Mouse (Mus musculus) neural tube, embryonic 14.5 days (tissue): ENCODE measurements around the gene Bcor. TPM values are rescaled to one million over a fixed set of nuclear protein-coding genes. Genes with fewer than 3 reads are reported as not detected.

ENCODE experiments used
- ATAC-seq: fragments of 200-750 bp; cut with Nextera tagmentation; 2 replicates; pipeline ENCODE4 v1.8.0; 2017; ENCODE audit warnings: low read depth, mild to moderate bottlenecking, moderate TSS enrichment, moderate library complexity
- H3K27ac ChIP-seq: fragments of 300-500 bp; sonication (generic); 2 replicates; pipeline ENCODE4 v1.5.1; 2014; ENCODE audit warnings: low read depth, mild to moderate bottlenecking, control low read depth, low read length, moderate library complexity, mixed read lengths
- H3K27me3 ChIP-seq: fragments of 300-500 bp; sonication (generic); 2 replicates; pipeline ENCODE4 v1.6.1; 2014; ENCODE audit warnings: low read length; ENCODE audit not compliant: control insufficient read depth, insufficient read depth
- H3K36me3 ChIP-seq: fragments of 300-500 bp; sonication (generic); 2 replicates; pipeline ENCODE4 v1.6.1; 2014; ENCODE audit warnings: low read length, mixed read lengths; ENCODE audit not compliant: control insufficient read depth, insufficient read depth
- H3K4me1 ChIP-seq: fragments of 300-500 bp; sonication (generic); 2 replicates; pipeline ENCODE4 v1.6.1; 2014; ENCODE audit warnings: low read length; ENCODE audit not compliant: control insufficient read depth, insufficient read depth
- H3K4me2 ChIP-seq: fragments of 300-500 bp; sonication (generic); 2 replicates; pipeline ENCODE4 v1.6.1; 2014; ENCODE audit warnings: mild to moderate bottlenecking, low read depth, low read length, control low read depth
- H3K4me3 ChIP-seq: fragments of 300-500 bp; sonication (generic); 2 replicates; pipeline ENCODE4 v1.5.1; 2014; ENCODE audit warnings: low read depth, low read length, control low read depth, mixed read lengths
- H3K9ac ChIP-seq: fragments of 300-500 bp; sonication (generic); replicated peaks from 2 replicates; pipeline ENCODE4 v1.6.1; 2014; ENCODE audit warnings: low read depth, mild to moderate bottlenecking, control low read depth, low read length, mixed read lengths
- H3K9me3 ChIP-seq: fragments of 300-500 bp; sonication (generic); 2 replicates; pipeline ENCODE4 v1.6.1; 2016; ENCODE audit warnings: low read length; ENCODE audit not compliant: control insufficient read depth
- WGBS: fragments of 180-500 bp; shearing (Covaris S2); extraction: QIAGEN DNeasy Blood & Tissue Kit; methylation state at CpG from one replicate; pipeline ENCODE4 v1.1.7; 2014; 5-methylcytosine and 5-hydroxymethylcytosine counted together
- polyA plus RNA-seq: library from polyadenylated mRNA; unstranded; fragments of >200 nt; fragmentation: Nextera tagmentation; extraction: Ambion mirVana; gene quantifications from 2 replicates; pipeline ENCODE4 v1.2.1, GENCODE M21; 2014

The Bcor gene
- polyA plus RNA-seq, 1 experiment from 2014 or later: 17.9 TPM

DNA sequence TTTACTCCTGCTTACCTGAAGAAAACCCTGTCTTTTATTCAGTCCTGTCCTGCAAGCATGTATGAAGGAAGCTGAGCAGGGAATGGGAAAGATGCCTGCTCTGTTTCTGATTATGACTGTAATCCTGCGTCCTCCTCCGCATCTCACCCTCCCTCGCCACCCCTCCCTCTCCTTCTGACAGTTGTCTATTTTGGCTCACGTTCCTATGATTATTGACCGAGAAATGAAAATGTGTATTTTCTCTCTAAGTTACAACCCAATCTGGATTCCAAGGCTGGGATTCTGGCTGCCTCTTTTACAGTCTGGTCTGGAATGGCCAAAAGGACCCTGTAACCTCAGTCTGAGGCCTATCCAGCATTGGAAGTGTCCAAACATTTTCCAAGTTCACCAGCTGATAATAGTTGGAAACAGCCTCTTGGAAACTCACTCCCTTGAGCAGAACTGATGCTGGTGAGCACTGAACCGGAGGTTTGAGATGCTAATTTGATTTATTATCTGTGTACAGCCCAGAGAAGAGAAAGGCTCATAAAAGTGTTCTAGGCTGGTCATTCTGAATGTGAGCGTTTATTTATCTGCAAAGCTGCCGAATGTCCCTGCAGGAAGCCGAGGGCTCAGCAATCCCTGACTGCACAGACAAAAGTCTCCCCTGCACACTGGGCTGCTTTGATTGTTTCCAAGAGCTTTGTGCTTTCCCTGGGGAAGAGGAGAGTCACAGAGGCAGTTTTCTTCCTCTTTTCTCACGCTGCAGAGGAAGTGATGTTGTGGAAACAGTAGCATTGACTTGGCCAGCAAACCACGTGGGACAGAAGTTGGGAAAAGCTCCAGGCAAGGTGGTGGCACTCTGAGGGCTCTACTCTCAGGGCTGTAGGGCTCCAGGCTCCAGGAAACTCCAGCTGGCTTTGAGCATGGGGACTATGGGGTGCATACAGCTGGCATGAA is 4.7 kb upstream of the Bcor start:
- Histone ChIP-seq H3K4me2 (no peak overlapping the region), H3K27me3 (no peaks in the 10 kb centered on the region), H3K4me3 (no peak overlapping the region), H3K27ac (no peak overlapping the region), H3K9me3 (no peaks in the 10 kb centered on the region), H3K4me1 (no peaks in the 10 kb centered on the region), H3K36me3 (no peaks in the 10 kb centered on the region), H3K9ac (no peak overlapping the region)
- peak; percentile 34; the same call in 1 of the 2 replicates for ATAC-seq
- WGBS: 30% methylated on average over 11 of the region's 11 CpGs

DNA sequence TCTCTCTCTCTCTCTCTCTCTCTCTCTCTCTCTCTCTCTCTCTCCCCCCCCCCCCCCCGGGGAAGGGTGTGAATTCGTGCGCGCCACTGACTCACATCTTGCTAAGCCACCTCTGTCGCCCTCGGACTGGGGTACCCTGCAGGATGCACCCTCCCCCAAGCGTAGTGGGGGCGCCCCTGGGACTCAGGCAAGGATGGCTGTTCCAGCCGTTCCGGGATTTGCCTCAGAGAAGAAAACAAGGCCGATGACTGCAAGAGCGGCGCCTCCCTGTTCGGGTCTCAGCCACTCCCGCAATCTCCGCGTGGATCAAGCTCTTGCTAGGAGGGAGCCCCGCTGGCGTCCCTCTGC is 647 bp downstream of the Bcor start:
- peak overlapping the region; percentile 39 for H3K4me3 ChIP-seq
- H3K4me2 ChIP-seq: peak overlapping the region; percentile 53
- H3K27ac ChIP-seq: peak overlapping the region; percentile 34; the same call in 1 of the 2 replicates
- H3K36me3 ChIP-seq: no peaks in the 10 kb centered on the region
- no peaks in the 10 kb centered on the region for H3K9me3 ChIP-seq
- H3K9ac ChIP-seq: peak overlapping the region; percentile 62
- WGBS: 3% methylated on average over 9 of the region's 19 CpGs
- H3K27me3 ChIP-seq: peaks cover 5% of the 10 kb centered on the region; the same call in 1 of the 2 replicates
- ATAC-seq: peak; percentile 35
- no peaks in the 10 kb centered on the region; the same call in 1 of the 2 replicates for H3K4me1 ChIP-seq

DNA sequence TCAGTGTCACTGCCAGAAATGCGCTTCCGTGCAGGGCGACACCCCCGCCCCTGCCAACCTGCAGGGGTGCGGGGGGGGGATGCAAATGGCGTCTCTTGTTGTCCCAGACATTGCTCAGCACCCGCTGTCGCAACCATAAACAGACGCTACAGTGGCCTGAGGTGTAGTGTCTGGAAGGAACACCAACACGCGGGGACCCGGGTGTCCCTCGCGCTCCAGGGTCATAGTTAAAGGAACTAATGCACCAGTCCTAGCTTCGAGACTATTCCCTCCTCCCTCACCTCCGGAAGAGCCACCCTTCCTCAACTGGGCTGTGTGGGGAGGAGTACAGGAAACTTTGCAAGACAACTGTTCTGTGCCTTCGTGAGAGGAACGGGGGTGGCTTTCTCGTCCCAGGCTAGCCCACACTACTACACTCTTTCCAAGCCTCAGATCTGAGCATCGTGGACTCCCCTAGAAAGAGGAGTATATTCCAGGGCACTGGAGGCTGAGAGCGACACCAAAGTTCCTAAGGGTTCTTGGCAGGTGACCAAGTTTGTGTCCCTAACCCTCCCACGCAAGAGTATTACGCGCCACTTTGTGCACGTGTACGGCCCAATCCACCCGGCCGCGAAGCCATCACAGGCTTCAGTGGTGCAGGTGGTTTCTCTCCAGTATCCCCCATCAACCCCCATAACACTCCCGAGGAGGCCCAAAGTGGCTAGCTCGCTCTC is 1.2 kb downstream of the Bcor start:
- ATAC-seq: peak; percentile 32
- Histone ChIP-seq H3K4me1 (no peaks in the 10 kb centered on the region; the same call in 1 of the 2 replicates), H3K4me3 (peak overlapping the region; percentile 39), H3K4me2 (peak overlapping the region; percentile 53), H3K9ac (peak overlapping the region; percentile 62; the same call in 1 of the 2 replicates), H3K27ac (peak overlapping the region; percentile 22; the same call in 1 of the 2 replicates), H3K36me3 (no peaks in the 10 kb centered on the region), H3K27me3 (peaks cover 5% of the 10 kb centered on the region; the same call in 1 of the 2 replicates), H3K9me3 (no peaks in the 10 kb centered on the region)
- 8% methylated on average over 30 of the region's 31 CpGs for WGBS

DNA sequence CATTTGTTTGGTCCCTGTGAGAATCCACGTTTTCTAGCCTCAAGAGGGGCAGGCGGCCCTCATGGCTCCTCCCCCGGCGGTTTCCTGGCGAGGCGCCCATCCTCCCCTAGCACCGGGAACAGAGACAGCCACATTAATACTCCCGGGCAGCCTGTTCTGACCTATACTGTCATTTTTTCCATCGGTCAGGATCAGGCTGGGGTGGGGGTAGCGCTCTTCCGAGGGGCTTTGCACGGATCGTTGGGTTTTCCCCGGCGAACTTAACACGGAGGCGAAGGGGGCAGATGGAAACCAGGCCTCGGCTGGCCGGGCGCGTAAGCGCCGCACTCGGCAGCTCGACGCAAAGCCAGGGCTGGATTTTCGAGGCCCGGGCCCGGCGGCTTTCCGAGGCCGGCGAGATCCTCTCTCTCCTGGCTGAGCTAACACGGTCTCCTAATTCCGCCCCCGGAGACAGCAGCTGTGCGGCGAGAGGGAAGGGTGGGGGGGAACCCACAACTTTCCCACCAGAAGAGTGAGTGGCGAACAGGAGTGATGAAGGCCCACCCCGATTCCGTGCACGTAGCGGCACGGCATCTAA is 1.8 kb downstream of the Bcor start:
- Histone ChIP-seq H3K4me1 (no peaks in the 10 kb centered on the region; the same call in 1 of the 2 replicates), H3K4me2 (peak overlapping the region; percentile 53), H3K27me3 (peaks cover 5% of the 10 kb centered on the region; the same call in 1 of the 2 replicates), H3K9ac (0 out of 2 replicates have a peak overlapping the region, but pooled peaks have one; percentile 11), H3K36me3 (no peaks in the 10 kb centered on the region), H3K27ac (peak overlapping the region; percentile 34; the same call in 1 of the 2 replicates), H3K9me3 (no peaks in the 10 kb centered on the region), H3K4me3 (peak overlapping the region; percentile 20)
- peak; percentile 54; the same call in 1 of the 2 replicates for ATAC-seq
- WGBS: 5% methylated on average over 40 of the region's 44 CpGs

DNA sequence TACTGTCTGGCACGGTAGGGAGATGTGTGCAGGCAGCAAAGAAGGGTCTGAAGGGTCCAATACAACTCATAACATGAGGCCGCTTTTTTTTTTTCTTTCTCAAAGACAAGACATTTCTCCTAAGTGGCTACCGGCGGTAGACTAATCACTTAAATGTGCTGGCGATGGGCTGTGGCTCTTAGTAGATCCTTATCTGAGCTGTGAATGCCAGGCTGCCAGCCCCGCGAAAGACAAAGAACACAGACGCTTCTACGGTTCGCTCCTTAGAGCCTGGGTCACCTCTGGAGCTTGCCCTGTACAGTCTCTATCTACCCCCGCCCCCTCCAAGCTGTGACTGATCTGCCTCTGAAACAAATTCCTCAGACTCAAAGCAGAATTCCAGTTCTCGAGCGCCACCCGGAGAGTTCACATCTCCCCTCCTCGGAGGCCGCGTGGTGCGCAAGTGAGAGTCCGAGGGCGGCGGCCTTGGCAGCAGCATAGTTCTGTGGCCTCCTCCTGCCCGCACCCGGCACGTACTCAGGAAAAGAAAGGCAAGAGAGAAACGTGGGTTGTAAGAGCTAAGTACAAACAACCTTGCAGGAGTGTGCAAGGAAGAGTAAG is 2.7 kb downstream of the Bcor start:
- no peaks in the 10 kb centered on the region; the same call in 1 of the 2 replicates for H3K4me1 ChIP-seq
- WGBS: 9% methylated on average over 25 of the region's 25 CpGs

DNA sequence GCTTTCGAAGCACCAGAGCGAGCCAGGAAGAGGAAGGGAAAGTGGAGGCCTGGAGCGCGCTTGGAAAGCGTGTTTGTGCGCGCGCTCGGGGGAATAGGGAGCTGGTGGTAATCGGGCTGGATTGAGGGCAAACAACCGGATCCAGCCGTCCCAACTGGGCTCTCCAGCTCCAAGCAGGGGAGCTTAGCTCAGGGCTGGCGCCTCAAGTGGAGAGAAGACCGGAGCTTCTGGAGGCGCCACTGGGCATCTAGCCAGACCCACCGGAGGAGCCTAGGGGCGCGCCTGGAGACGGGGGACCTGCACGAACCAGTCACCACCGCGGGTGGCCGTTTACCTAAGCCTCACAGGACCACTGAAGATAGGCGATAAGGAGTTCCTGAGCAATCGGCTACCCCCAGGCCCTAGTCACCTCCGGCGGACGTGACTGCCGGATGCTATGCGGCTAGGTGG is 4.3 kb downstream of the Bcor start:
- Histone ChIP-seq H3K36me3 (no peaks in the 10 kb centered on the region), H3K27me3 (peaks cover 5% of the 10 kb centered on the region; the same call in 1 of the 2 replicates), H3K9me3 (no peaks in the 10 kb centered on the region), H3K4me2 (peak overlapping the region; percentile 39), H3K4me3 (peak overlapping the region; percentile 9; the same call in 1 of the 2 replicates), H3K4me1 (peaks cover 3% of the 10 kb centered on the region; the same call in 1 of the 2 replicates), H3K27ac (no peak overlapping the region), H3K9ac (no peak overlapping the region)
- WGBS: 6% methylated on average over 29 of the region's 30 CpGs
- ATAC-seq: no peak

More for the DNA sequence above, 2.7 kb downstream of the Bcor start:
- H3K27ac ChIP-seq: no peak overlapping the region
- no peaks in the 10 kb centered on the region for H3K36me3 ChIP-seq
- H3K9me3 ChIP-seq: no peaks in the 10 kb centered on the region
- H3K4me3 ChIP-seq: no peak overlapping the region
- no peak overlapping the region for H3K9ac ChIP-seq
- ATAC-seq: no peak
- H3K27me3 ChIP-seq: peaks cover 5% of the 10 kb centered on the region; the same call in 1 of the 2 replicates
- H3K4me2 ChIP-seq: peak overlapping the region; percentile 53; the same call in 1 of the 2 replicates

DNA sequence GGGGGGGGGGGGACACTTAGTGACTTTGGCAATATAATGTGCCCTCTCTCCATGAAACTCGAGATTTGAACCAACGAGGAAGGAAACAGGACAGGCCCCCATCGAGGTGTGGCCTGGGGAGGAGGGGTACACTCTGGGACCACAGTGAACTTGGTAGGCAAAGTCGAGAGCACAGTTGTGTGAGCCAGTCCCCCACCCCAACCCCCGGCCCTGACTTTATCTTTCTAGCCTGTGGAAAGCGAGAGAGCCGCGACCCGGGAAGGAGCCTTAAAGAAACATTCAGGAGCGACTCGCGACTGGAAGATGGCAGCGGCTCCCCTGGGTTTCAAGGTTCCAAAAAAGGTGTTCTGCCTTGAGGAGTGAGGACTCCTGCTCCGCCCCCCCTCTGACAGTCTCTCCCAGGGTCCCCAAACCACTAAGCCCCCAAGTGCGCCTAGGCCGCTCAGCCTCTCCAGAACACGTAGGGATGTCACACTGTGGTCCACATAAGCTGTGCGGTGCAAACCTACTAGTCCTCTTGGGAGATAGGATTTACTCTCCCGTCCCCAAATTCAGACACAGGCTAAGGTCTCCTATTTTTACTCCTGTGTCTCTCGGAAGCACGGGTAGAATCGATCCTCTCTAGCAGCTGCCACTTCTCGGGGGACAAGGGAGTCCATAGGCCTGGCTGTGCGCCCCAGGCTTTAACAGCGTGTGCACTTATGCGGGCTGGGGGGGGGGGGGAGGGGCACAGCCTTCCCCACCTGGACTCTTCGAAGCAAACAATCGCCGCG is 4.9 kb downstream of the Bcor start:
- no peaks in the 10 kb centered on the region for H3K36me3 ChIP-seq
- H3K4me2 ChIP-seq: peak overlapping the region; percentile 39
- peaks cover 5% of the 10 kb centered on the region for H3K27me3 ChIP-seq
- no peak for ATAC-seq
- H3K9me3 ChIP-seq: no peaks in the 10 kb centered on the region
- H3K9ac ChIP-seq: no peak overlapping the region
- 14% methylated on average over 30 of the region's 30 CpGs for WGBS
- peak overlapping the region; percentile 9; the same call in 1 of the 2 replicates for H3K4me3 ChIP-seq
- peaks cover 3% of the 10 kb centered on the region; the same call in 1 of the 2 replicates for H3K4me1 ChIP-seq
- H3K27ac ChIP-seq: no peak overlapping the region
